Mouse (Mus musculus) R1 (cell line): ENCODE results near the gene Gm20696.

Experiments used
- DNase-seq: peaks from one replicate; pipeline ENCODE4 v3.0.0-alpha.2; 2018; ENCODE audit warnings: low read depth, low spot score

The Gm20696 gene

GRCm38 (mm10) chr6:99485217-99485883 lies 181.2 kb downstream of the Gm20696 start:
- peak; percentile 43 for DNase-seq

- no peak for DNase-seq
Observed at GRCm38 (mm10) chr6:99484884-99485216, 181.7 kb downstream of the Gm20696 start.

- DNase-seq: no peak
Observed at GRCm38 (mm10) chr6:99484197-99484725, 182.3 kb downstream of the Gm20696 start.

GRCm38 (mm10) chr6:99483556-99483955 lies 183.0 kb downstream of the Gm20696 start:
- DNase-seq: no peak

- DNase-seq: peak; percentile 17
Observed at GRCm38 (mm10) chr6:99481568-99481967, 185.0 kb downstream of the Gm20696 start.

GRCm38 (mm10) chr6:99478873-99479650 lies 187.5 kb downstream of the Gm20696 start:
- no peak for DNase-seq

- no peak for DNase-seq
Observed at GRCm38 (mm10) chr6:99475040-99475439, 191.6 kb downstream of the Gm20696 start.

- no peak for DNase-seq
Observed at GRCm38 (mm10) chr6:99470906-99471305, 195.7 kb downstream of the Gm20696 start.

GRCm38 (mm10) chr6:99469134-99469834 lies 197.3 kb downstream of the Gm20696 start:
- no peak for DNase-seq

- DNase-seq: no peak
Observed at GRCm38 (mm10) chr6:99467831-99468230, 198.8 kb downstream of the Gm20696 start.

GRCm38 (mm10) chr6:99467109-99467508 lies 199.5 kb downstream of the Gm20696 start:
- DNase-seq: no peak

GRCm38 (mm10) chr6:99466354-99466753 lies 200.2 kb downstream of the Gm20696 start:
- DNase-seq: no peak

GRCm38 (mm10) chr6:99464449-99464848 lies 202.1 kb downstream of the Gm20696 start:
- no peak for DNase-seq

- DNase-seq: no peak
Observed at GRCm38 (mm10) chr6:99463906-99464305, 202.7 kb downstream of the Gm20696 start.

GRCm38 (mm10) chr6:99458775-99459174 lies 207.8 kb downstream of the Gm20696 start:
- DNase-seq: no peak

- peak; percentile 54 for DNase-seq
Observed at GRCm38 (mm10) chr6:99453763-99454520, 212.7 kb downstream of the Gm20696 start.

GRCm38 (mm10) chr6:99452638-99453185 lies 213.9 kb downstream of the Gm20696 start:
- DNase-seq: peak; percentile 37

- DNase-seq: no peak
Observed at GRCm38 (mm10) chr6:99451479-99451878, 215.1 kb downstream of the Gm20696 start.

GRCm38 (mm10) chr6:99447447-99447846 lies 219.2 kb downstream of the Gm20696 start:
- DNase-seq: no peak

GRCm38 (mm10) chr6:99446801-99447415 lies 219.7 kb downstream of the Gm20696 start:
- DNase-seq: no peak

GRCm38 (mm10) chr6:99443460-99443859 lies 223.1 kb downstream of the Gm20696 start:
- no peak for DNase-seq
